Mouse (Mus musculus) cerebellum, adult 2 months (tissue): Measurements from ENCODE around the gene Cabp1.

Experiments used
- CTCF ChIP-seq: fragments of 200-500 bp; IDR thresholded peaks from 2 replicates; pipeline ENCODE4 v1.5.1; 2011; ENCODE audit warnings: low read depth, mild to moderate bottlenecking, control low read depth, low read length, moderate library complexity, borderline replicate concordance; ENCODE audit not compliant: insufficient read depth
- POLR2A ChIP-seq: fragments of 200-500 bp; IDR thresholded peaks from 2 replicates; pipeline ENCODE4 v1.6.1; 2011; ENCODE audit warnings: low read length, control low read depth, borderline replicate concordance; ENCODE audit not compliant: insufficient read depth

GRCm38 (mm10) chr5:115159165-115159564 is 35.0 kb downstream of the Cabp1 start:
- TF ChIP-seq CTCF (no peak), POLR2A (no peak)
